Mouse (Mus musculus) liver, embryonic 15.5 days (tissue): Measurements from ENCODE around the gene Sugct. TPM values are rescaled to one million over a fixed set of nuclear protein-coding genes. Genes with fewer than 3 reads are reported as not detected.
A peak's percentile ranks its signal among the peaks of the same experiment; 100 is the strongest.

ENCODE experiments used
- ATAC-seq: fragments of 200-750 bp; cut with Nextera tagmentation; 2 replicates; pipeline ENCODE4 v1.8.0; 2017; ENCODE audit warnings: moderate number of reproducible peaks, mild to moderate bottlenecking, moderate library complexity; ENCODE audit not compliant: insufficient read depth
- H3K27ac ChIP-seq: fragments of 300-500 bp; sonication (generic); replicated peaks from 2 replicates; pipeline ENCODE4 v1.5.1; 2015; ENCODE audit warnings: mild to moderate bottlenecking, inconsistent platforms
- H3K27me3 ChIP-seq: fragments of 300-500 bp; sonication (generic); 2 replicates; pipeline ENCODE4 v1.6.1; 2015; ENCODE audit warnings: mild to moderate bottlenecking, inconsistent platforms
- H3K36me3 ChIP-seq: fragments of 300-500 bp; sonication (generic); replicated peaks from 2 replicates; pipeline ENCODE4 v1.6.1; 2015; ENCODE audit warnings: moderate library complexity, mild to moderate bottlenecking, inconsistent platforms
- H3K4me1 ChIP-seq: fragments of 300-500 bp; sonication (generic); replicated peaks from 2 replicates; pipeline ENCODE4 v1.6.1; 2015; ENCODE audit warnings: inconsistent platforms
- H3K4me2 ChIP-seq: fragments of 300-500 bp; sonication (generic); 2 replicates; pipeline ENCODE4 v1.6.1; 2015; ENCODE audit warnings: moderate library complexity, mild to moderate bottlenecking, inconsistent platforms
- H3K4me3 ChIP-seq: fragments of 300-500 bp; sonication (generic); replicated peaks from 2 replicates; pipeline ENCODE4 v1.5.1; 2015; ENCODE audit warnings: mild to moderate bottlenecking, inconsistent platforms
- H3K9ac ChIP-seq: fragments of 300-500 bp; sonication (generic); 2 replicates; pipeline ENCODE4 v1.6.1; 2015; ENCODE audit warnings: moderate library complexity, mild to moderate bottlenecking, inconsistent platforms
- H3K9me3 ChIP-seq: fragments of 300-500 bp; sonication (generic); replicated peaks from 2 replicates; pipeline ENCODE4 v1.6.1; 2016; ENCODE audit warnings: inconsistent platforms
- WGBS: fragments of 180-500 bp; shearing (Covaris S2); methylation state at CpG from one replicate; pipeline ENCODE4 v1.1.7; 2015; ENCODE audit warnings: mixed read lengths; ENCODE audit not compliant: insufficient replicate concordance; 5-methylcytosine and 5-hydroxymethylcytosine counted together
- polyA plus RNA-seq: library from polyadenylated mRNA; unstranded; fragments of >200 nt; fragmentation: Nextera tagmentation; extraction: Ambion mirVana; gene quantifications from 2 replicates; pipeline ENCODE4 v1.2.1, GENCODE M21; 2015

Gene Sugct
- polyA plus RNA-seq, 1 experiment from 2014 or later, result 4.7 TPM

GRCm38 (mm10) chr13:17694414-17694813 lies 939 bp downstream of the Sugct start:
- no peaks in the 10 kb centered on the region for H3K27me3 ChIP-seq
- ATAC-seq, result peak; percentile 42
- H3K4me2 ChIP-seq, result peak overlapping the region; percentile 90
- peak overlapping the region; percentile 85 for H3K4me3 ChIP-seq
- H3K36me3 ChIP-seq, result peaks cover 4% of the 10 kb centered on the region; the same call in 1 of the 2 replicates
- peak overlapping the region; percentile 85 for H3K27ac ChIP-seq
- H3K9ac ChIP-seq, result peak overlapping the region; percentile 79
- peaks cover 16% of the 10 kb centered on the region for H3K4me1 ChIP-seq
- 1% methylated on average over 25 of the region's 25 CpGs for WGBS
- H3K9me3 ChIP-seq, result no peaks in the 10 kb centered on the region

GRCm38 (mm10) chr13:17693816-17694215 lies 1.5 kb downstream of the Sugct start:
- H3K4me3 ChIP-seq, result peak overlapping the region; percentile 85
- H3K9ac ChIP-seq, result no peak overlapping the region
- ATAC-seq, result no peak
- no peaks in the 10 kb centered on the region for H3K9me3 ChIP-seq
- no peaks in the 10 kb centered on the region for H3K27me3 ChIP-seq
- WGBS, result 57% methylated on average over 5 of the region's 5 CpGs
- no peak overlapping the region; the same call in 1 of the 2 replicates for H3K27ac ChIP-seq
- H3K36me3 ChIP-seq, result peaks cover 4% of the 10 kb centered on the region; the same call in 1 of the 2 replicates
- H3K4me2 ChIP-seq, result peak overlapping the region; percentile 90
- H3K4me1 ChIP-seq, result peaks cover 16% of the 10 kb centered on the region

- no peak overlapping the region for H3K27ac ChIP-seq
- H3K9ac ChIP-seq, result no peak overlapping the region
- H3K27me3 ChIP-seq, result no peaks in the 10 kb centered on the region
- no peaks in the 10 kb centered on the region for H3K9me3 ChIP-seq
- H3K36me3 ChIP-seq, result no peaks in the 10 kb centered on the region
- no peak overlapping the region for H3K4me3 ChIP-seq
- H3K4me1 ChIP-seq, result peaks cover 8% of the 10 kb centered on the region
- ATAC-seq, result no peak
- 38% methylated on average over 1 of the region's 1 CpGs for WGBS
- H3K4me2 ChIP-seq, result no peak overlapping the region
Observed at GRCm38 (mm10) chr13:17691436-17691835, 3.9 kb downstream of the Sugct start.

GRCm38 (mm10) chr13:17690686-17691085 lies 4.7 kb downstream of the Sugct start:
- no peak overlapping the region for H3K4me2 ChIP-seq
- no peak overlapping the region for H3K4me3 ChIP-seq
- no peaks in the 10 kb centered on the region for H3K36me3 ChIP-seq
- H3K27ac ChIP-seq, result no peak overlapping the region
- H3K9ac ChIP-seq, result no peak overlapping the region
- no peaks in the 10 kb centered on the region for H3K27me3 ChIP-seq
- no peak for ATAC-seq
- H3K4me1 ChIP-seq, result peaks cover 8% of the 10 kb centered on the region
- no peaks in the 10 kb centered on the region for H3K9me3 ChIP-seq

- no peak overlapping the region for H3K4me2 ChIP-seq
- no peaks in the 10 kb centered on the region for H3K36me3 ChIP-seq
- no peak overlapping the region for H3K27ac ChIP-seq
- no peak for ATAC-seq
- no peak overlapping the region for H3K9ac ChIP-seq
- peaks cover 8% of the 10 kb centered on the region for H3K4me1 ChIP-seq
- no peak overlapping the region for H3K4me3 ChIP-seq
- no peaks in the 10 kb centered on the region for H3K9me3 ChIP-seq
- no peaks in the 10 kb centered on the region for H3K27me3 ChIP-seq
Observed at GRCm38 (mm10) chr13:17689461-17689860, 5.9 kb downstream of the Sugct start.

- 28% methylated on average over 1 of the region's 1 CpGs for WGBS
- no peak overlapping the region for H3K4me3 ChIP-seq
- no peaks in the 10 kb centered on the region for H3K4me1 ChIP-seq
- no peak overlapping the region for H3K9ac ChIP-seq
- no peak overlapping the region for H3K27ac ChIP-seq
- H3K27me3 ChIP-seq, result no peaks in the 10 kb centered on the region
- no peaks in the 10 kb centered on the region for H3K9me3 ChIP-seq
- ATAC-seq, result peak; percentile 78
- H3K36me3 ChIP-seq, result no peaks in the 10 kb centered on the region
- H3K4me2 ChIP-seq, result no peak overlapping the region
Observed at GRCm38 (mm10) chr13:17671122-17671521, 24.2 kb downstream of the Sugct start.

GRCm38 (mm10) chr13:17667380-17667779 lies 28.0 kb downstream of the Sugct start:
- Histone ChIP-seq H3K9me3 (no peaks in the 10 kb centered on the region), H3K27ac (no peak overlapping the region), H3K36me3 (no peaks in the 10 kb centered on the region), H3K27me3 (no peaks in the 10 kb centered on the region), H3K9ac (no peak overlapping the region), H3K4me3 (no peak overlapping the region), H3K4me2 (no peak overlapping the region), H3K4me1 (no peaks in the 10 kb centered on the region)
- 55% methylated on average over 1 of the region's 1 CpGs for WGBS
- ATAC-seq, result no peak

- Histone ChIP-seq H3K4me1 (no peaks in the 10 kb centered on the region), H3K4me2 (no peak overlapping the region), H3K36me3 (no peaks in the 10 kb centered on the region), H3K9me3 (no peaks in the 10 kb centered on the region), H3K27ac (no peak overlapping the region), H3K4me3 (no peak overlapping the region), H3K9ac (no peak overlapping the region), H3K27me3 (no peaks in the 10 kb centered on the region)
- 29% methylated on average over 2 of the region's 2 CpGs for WGBS
- ATAC-seq, result no peak
Observed at GRCm38 (mm10) chr13:17642294-17642693, 53.1 kb downstream of the Sugct start.

GRCm38 (mm10) chr13:17638008-17638407 lies 57.3 kb downstream of the Sugct start:
- Histone ChIP-seq H3K4me2 (no peak overlapping the region), H3K27me3 (no peaks in the 10 kb centered on the region), H3K9me3 (no peaks in the 10 kb centered on the region), H3K9ac (no peak overlapping the region), H3K4me3 (no peak overlapping the region), H3K36me3 (no peaks in the 10 kb centered on the region), H3K27ac (no peak overlapping the region), H3K4me1 (no peaks in the 10 kb centered on the region)
- no peak for ATAC-seq

GRCm38 (mm10) chr13:17627108-17627507 lies 68.2 kb downstream of the Sugct start:
- no peaks in the 10 kb centered on the region for H3K36me3 ChIP-seq
- no peak overlapping the region for H3K4me3 ChIP-seq
- H3K4me2 ChIP-seq, result no peak overlapping the region
- no peaks in the 10 kb centered on the region for H3K9me3 ChIP-seq
- no peaks in the 10 kb centered on the region for H3K27me3 ChIP-seq
- ATAC-seq, result no peak
- no peaks in the 10 kb centered on the region for H3K4me1 ChIP-seq
- WGBS, result 11% methylated on average over 5 of the region's 5 CpGs
- H3K27ac ChIP-seq, result no peak overlapping the region
- no peak overlapping the region for H3K9ac ChIP-seq

GRCm38 (mm10) chr13:17624976-17625375 lies 70.4 kb downstream of the Sugct start:
- Histone ChIP-seq H3K4me1 (no peaks in the 10 kb centered on the region), H3K4me3 (no peak overlapping the region), H3K4me2 (no peak overlapping the region), H3K27me3 (no peaks in the 10 kb centered on the region), H3K9ac (no peak overlapping the region), H3K9me3 (no peaks in the 10 kb centered on the region), H3K36me3 (no peaks in the 10 kb centered on the region), H3K27ac (no peak overlapping the region)
- no peak for ATAC-seq

- no peak overlapping the region for H3K4me2 ChIP-seq
- no peaks in the 10 kb centered on the region for H3K36me3 ChIP-seq
- H3K27ac ChIP-seq, result no peak overlapping the region
- no peak for ATAC-seq
- H3K4me1 ChIP-seq, result no peaks in the 10 kb centered on the region
- H3K9ac ChIP-seq, result no peak overlapping the region
- H3K4me3 ChIP-seq, result no peak overlapping the region
- no peaks in the 10 kb centered on the region for H3K27me3 ChIP-seq
- no peaks in the 10 kb centered on the region for H3K9me3 ChIP-seq
- 47% methylated on average over 1 of the region's 1 CpGs for WGBS
Observed at GRCm38 (mm10) chr13:17606217-17606616, 89.1 kb downstream of the Sugct start.
